Mouse (Mus musculus) kidney, postnatal 25 days (tissue): ENCODE data around the gene Adgrb2.
A peak's percentile ranks its signal among the peaks of the same experiment; 100 is the strongest.

Experiments used
- DNase-seq, 2 experiments: peaks; one replicate each; pipeline ENCODE4 v3.0.0; 2021; ENCODE audit warnings: mixed read lengths in 2 of 2

Adgrb2 gene

GRCm38 (mm10) chr4:129984421-129985061, at the start of gene Adgrb2:
TSS of gene Adgrb2 (plus strand) at chr4:129984870.
- peak; percentile 24 to 52 for DNase-seq

DNA sequence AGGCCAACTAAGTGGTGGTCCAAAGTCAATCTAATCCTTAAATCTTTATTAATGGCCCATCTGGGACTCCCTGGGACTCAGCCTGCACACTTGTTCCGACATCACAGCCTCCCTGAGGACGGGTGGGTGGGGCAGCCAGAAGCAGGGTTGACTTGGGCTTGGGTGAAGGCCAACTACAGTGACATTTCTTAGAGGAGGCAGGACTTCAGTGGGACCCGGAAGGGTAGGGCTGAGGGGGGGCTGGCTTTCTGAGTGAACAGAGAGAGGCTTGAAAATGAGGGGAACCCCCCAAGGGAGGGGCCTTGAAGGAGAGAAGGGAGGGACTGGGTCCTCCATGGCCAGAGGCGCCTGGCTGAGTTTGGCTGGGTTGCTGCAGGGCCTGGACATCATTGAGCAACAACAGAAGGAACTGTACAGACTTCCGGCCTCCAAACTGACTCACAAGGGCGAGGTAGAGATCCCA, 33.3 kb upstream of the Adgrb2 start:
- peak; percentile 19 to 55 for DNase-seq

- no peak for DNase-seq
Observed at GRCm38 (mm10) chr4:129952241-129952810, 32.3 kb upstream of the Adgrb2 start.

GRCm38 (mm10) chr4:129954527-129954926, 30.1 kb upstream of the Adgrb2 start:
- no peak for DNase-seq

- DNase-seq, result peak; percentile 67 to 72
Observed at GRCm38 (mm10) chr4:129960180-129960944, 24.3 kb upstream of the Adgrb2 start.

GRCm38 (mm10) chr4:129965294-129965693, 19.4 kb upstream of the Adgrb2 start:
- DNase-seq, result no peak

- DNase-seq, result no peak
Observed at GRCm38 (mm10) chr4:129966201-129966600, 18.5 kb upstream of the Adgrb2 start.

GRCm38 (mm10) chr4:129967024-129968014, 17.4 kb upstream of the Adgrb2 start:
- no peak for DNase-seq

- no peak for DNase-seq
Observed at GRCm38 (mm10) chr4:129970168-129970567, 14.5 kb upstream of the Adgrb2 start.

DNA sequence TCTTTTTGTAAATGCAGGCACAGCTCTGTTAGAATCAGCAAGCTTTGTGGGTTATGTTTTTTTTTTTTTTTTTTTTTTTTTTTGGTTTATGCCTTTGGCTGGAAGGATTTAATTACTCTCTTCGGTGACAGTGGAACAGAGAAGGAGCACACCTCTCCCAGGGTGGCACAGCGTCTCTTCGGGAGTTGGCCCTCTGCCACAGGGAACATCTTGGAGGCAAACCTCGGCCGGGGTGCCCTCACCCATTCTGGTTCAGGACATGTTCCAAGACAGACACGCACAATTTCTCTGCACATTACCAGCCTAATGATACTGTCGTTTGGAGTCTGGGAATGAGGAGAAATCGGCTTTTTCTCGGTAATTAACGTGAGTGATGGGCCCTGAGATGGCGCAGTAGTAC, 13.8 kb upstream of the Adgrb2 start:
- DNase-seq, result no peak

- no peak for DNase-seq
Observed at GRCm38 (mm10) chr4:129971989-129972388, 12.7 kb upstream of the Adgrb2 start.

- no peak for DNase-seq
Observed at GRCm38 (mm10) chr4:129974285-129974684, 10.4 kb upstream of the Adgrb2 start.

DNA sequence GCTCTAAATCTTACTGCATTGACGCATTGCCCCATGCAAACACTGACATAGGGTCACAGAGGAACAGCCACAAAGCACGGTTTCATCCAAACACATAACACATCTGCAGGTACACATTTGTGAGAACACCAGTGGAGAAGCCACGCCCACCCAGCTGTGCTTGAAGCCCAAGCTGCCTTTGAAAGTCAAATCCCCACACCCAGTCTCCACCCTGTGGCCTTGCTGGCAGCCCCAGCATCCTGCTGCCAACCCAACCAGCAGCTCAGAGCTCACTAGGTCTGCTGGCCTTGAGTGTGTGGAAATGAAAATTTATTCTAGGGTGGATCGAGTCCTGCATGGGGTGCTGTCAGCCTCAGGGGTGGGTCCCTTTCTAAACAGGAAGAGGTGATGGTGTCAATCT, 7.4 kb upstream of the Adgrb2 start:
- DNase-seq, result no peak

- DNase-seq, result no peak
Observed at GRCm38 (mm10) chr4:129978227-129978626, 6.4 kb upstream of the Adgrb2 start.

- DNase-seq, result no peak
Observed at GRCm38 (mm10) chr4:129978930-129979329, 5.7 kb upstream of the Adgrb2 start.

GRCm38 (mm10) chr4:129981657-129982056, 3.0 kb upstream of the Adgrb2 start:
- peak; percentile 35 to 55 for DNase-seq

DNA sequence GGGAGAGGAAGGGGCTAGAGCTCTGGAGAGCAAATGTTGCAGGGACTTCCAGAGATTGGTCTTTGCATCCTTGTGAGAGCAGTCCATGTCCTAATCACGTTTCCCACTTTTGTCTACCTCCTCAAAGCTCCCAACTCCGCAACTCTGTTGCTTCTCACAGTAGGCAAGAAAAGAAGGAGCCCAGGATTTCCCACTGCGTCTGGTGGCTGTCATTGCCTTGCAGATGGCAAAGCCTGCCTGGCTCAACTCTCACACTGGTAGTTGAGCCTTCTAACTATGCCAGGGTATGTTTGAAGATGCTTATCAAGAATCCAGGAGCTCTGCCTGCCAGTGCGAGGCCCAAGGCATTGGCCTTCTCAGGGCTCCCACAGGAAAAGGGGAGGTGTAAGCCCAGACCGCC, 1.6 kb upstream of the Adgrb2 start:
- DNase-seq, result no peak

DNA sequence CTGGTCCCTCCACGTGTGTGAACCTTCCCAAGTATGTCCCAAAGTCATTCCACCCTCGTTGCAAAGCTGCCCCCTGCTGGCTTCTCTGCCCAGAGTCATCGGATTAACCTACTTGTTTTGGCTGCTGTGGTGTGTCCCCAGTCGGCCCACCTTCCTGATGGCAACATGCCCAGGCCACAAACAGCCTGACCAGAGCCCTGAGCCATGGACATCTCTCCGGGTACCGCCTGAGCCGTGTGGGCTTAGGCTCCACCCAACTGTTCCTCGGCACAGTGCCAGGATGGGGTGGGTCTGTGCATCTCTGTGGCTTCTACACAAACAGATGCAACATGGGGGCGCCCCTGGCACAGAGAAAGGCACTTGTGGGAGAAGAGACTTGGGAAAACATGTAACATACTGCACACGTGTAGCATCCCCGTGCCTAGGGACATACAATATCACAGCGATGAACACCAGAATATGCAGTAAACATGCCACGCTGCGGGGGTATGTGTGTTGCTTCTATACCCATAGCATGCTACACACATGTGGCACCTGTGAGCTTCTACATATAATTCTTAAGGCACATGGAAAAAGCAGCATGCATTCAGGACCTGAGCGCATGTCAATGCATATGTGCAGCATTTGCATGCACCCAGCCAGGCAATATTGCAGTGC, 778 bp upstream of the Adgrb2 start:
- peak; percentile 75 to 82 for DNase-seq

DNA sequence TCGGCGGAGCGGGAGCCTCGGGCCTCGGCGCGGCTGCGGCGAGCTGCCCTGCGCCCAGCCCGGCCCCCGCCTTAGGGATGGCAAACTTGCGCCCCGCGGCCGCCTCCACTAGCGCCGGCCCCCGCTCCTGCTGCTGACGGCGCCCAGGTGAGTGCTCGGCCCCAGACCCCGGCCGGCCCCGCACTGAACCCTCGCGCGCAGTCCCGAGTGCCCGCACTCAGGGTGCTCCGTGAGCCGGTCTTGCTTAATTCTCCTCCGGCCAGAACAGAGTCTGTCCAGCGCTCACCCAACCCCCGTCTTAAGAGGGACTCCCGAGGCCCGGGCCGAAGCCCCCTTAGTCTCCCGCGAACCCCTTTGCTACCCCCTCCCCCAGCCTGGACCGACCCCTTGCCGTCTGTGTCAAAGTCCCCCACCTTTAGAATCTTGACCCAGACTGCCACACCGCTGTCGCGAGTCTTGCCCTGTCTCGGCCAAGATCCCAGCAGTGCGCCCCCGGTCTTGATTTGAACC, 546 bp downstream of the Adgrb2 start:
- DNase-seq, result no peak

DNA sequence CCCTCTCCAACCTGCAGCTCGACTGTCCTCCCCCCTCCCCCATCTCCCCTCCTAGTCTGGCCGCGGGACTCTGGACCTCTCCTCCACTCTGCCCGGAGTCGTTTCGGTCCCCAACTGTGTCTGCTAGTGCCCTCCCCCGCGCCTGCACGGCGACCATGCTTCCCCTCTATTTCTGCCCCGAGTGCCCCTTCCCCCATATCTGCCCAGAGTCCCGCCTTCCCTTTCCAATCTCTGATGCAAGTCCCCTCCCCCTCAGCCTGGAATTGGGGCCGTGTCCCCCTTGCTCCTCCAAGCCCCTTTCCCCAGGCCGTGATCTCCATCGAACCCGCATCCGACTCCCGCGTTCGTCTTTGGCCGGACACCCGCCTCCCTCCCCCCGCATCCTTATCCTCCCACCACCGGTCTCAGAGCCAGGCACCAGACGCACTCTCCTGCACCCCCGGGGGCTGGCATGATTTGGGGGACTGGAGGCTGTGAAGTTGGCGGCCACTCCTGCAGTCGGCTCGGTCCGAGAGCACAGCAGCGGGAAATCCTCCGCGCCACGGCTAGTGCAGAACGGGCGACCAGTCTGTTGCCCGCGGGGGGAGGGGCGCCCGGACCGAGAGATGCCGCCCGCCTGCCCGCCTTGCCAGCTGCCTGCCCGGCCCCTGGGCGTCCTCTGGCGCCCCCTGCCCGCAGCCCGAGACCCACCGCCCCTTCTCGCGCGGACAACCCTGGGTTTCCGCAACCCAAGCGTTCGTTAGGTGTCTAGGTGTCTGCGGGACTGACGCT, 1.2 kb downstream of the Adgrb2 start:
- peak; percentile 49 to 67 for DNase-seq
